Mouse (Mus musculus) mouse trophoblast stem cell (cell line): ENCODE results near the gene Eps8l2.

Source experiments
- in situ Hi-C, 2 experiments: fragments of 300-500 bp; cut with MseI, MboI; formaldehyde crosslinking; loops; 2 replicates in 1 of 2; 3 replicates in 1 of 2; pipeline ENCODE4 v1.15.1; 2025

The Eps8l2 gene

GRCm38 (mm10) chr7:141364349-141365048 is 25.8 kb downstream of the Eps8l2 start:
- in situ Hi-C loops: no loop called here

- in situ Hi-C loops: no loop called here
Observed at GRCm38 (mm10) chr7:141365049-141365445, 26.4 kb downstream of the Eps8l2 start.

GRCm38 (mm10) chr7:141367358-141367757 is 28.7 kb downstream of the Eps8l2 start:
- in situ Hi-C loops: no loop called here

- in situ Hi-C loops: no loop called here
Observed at GRCm38 (mm10) chr7:141369918-141370317, 31.2 kb downstream of the Eps8l2 start.

GRCm38 (mm10) chr7:141371942-141372595 is 33.4 kb downstream of the Eps8l2 start:
- in situ Hi-C loops: no loop called here

GRCm38 (mm10) chr7:141373611-141374010 is 34.9 kb downstream of the Eps8l2 start:
- in situ Hi-C loops: no loop called here

- in situ Hi-C loops: no loop called here
Observed at GRCm38 (mm10) chr7:141374399-141374798, 35.7 kb downstream of the Eps8l2 start.

- in situ Hi-C loops: no loop called here
Observed at GRCm38 (mm10) chr7:141379584-141379983, 40.9 kb downstream of the Eps8l2 start.

GRCm38 (mm10) chr7:141381068-141381835 is 42.6 kb downstream of the Eps8l2 start:
- in situ Hi-C loops: no loop called here

GRCm38 (mm10) chr7:141387807-141388486 is 49.3 kb downstream of the Eps8l2 start:
- in situ Hi-C loops: no loop called here

GRCm38 (mm10) chr7:141388487-141389109 is 49.9 kb downstream of the Eps8l2 start:
- in situ Hi-C loops: no loop called here

- in situ Hi-C loops: no loop called here
Observed at GRCm38 (mm10) chr7:141390326-141391259, 51.9 kb downstream of the Eps8l2 start.

GRCm38 (mm10) chr7:141391625-141392551 is 53.2 kb downstream of the Eps8l2 start, which contains the start of gene Taldo1:
TSS of gene Taldo1 (plus strand) at chr7:141392199.
- in situ Hi-C loops: no loop called here

GRCm38 (mm10) chr7:141392552-141393222 is 54.0 kb downstream of the Eps8l2 start:
- in situ Hi-C loops: no loop called here

GRCm38 (mm10) chr7:141394158-141394557 is 55.5 kb downstream of the Eps8l2 start:
- in situ Hi-C loops: no loop called here

GRCm38 (mm10) chr7:141394771-141395170 is 56.1 kb downstream of the Eps8l2 start:
- in situ Hi-C loops: no loop called here

GRCm38 (mm10) chr7:141395348-141395747 is 56.7 kb downstream of the Eps8l2 start:
- in situ Hi-C loops: no loop called here

- in situ Hi-C loops: no loop called here
Observed at GRCm38 (mm10) chr7:141403305-141403704, 64.6 kb downstream of the Eps8l2 start.

- in situ Hi-C loops: no loop called here
Observed at GRCm38 (mm10) chr7:141405466-141405865, 66.8 kb downstream of the Eps8l2 start.
